Mouse (Mus musculus) gastrocnemius, adult 18-20 months (tissue): ENCODE results near the gene Dcpp1. TPM values are rescaled to one million over a fixed set of nuclear protein-coding genes. Genes with fewer than 3 reads are reported as not detected.
A peak's percentile ranks its signal among the peaks of the same experiment; 100 is the strongest.

Source experiments
- DNase-seq: peaks from one replicate; pipeline ENCODE4 v3.0.0; 2021; ENCODE audit warnings: low spot score
- total RNA-seq, 2 experiments: library from RNA; stranded (reverse); gene quantifications; 2 replicates each; pipeline ENCODE4 v1.2.3; 2021

Dcpp1 gene
- total RNA-seq, 2 experiments from 2014 or later, result not detected

- DNase-seq, result peak; percentile 27
These were observed 44.4 kb downstream of the Dcpp1 start for GRCm38 (mm10) chr17:23925090-23925493.

GRCm38 (mm10) chr17:23931157-23931556 lies 50.5 kb downstream of the Dcpp1 start:
- no peak for DNase-seq

Other genes with a start within 250 kb of the Dcpp1 start
- gene Mmp25, start 235.6 kb upstream of the Dcpp1 start, total RNA-seq, result under 1 TPM in 1 of 2 experiments, not detected in 1; 0.07 TPM
- gene Bicdl2, start 220.4 kb upstream of the Dcpp1 start, total RNA-seq, result not detected
- gene Hcfc1r1, start 207.3 kb upstream of the Dcpp1 start, total RNA-seq, result 100 to 1,000 TPM; 135 to 138 TPM
- gene Thoc6, start 207.0 kb upstream of the Dcpp1 start, total RNA-seq, result 1 to 10 TPM; 6.9 to 9.9 TPM
- gene Tnfrsf12a, start 203.4 kb upstream of the Dcpp1 start, total RNA-seq, result 10 to 100 TPM; 19.6 to 99.5 TPM
- not detected for gene Cldn6, start 201.6 kb upstream of the Dcpp1 start, total RNA-seq
- under 1 TPM in 1 of 2 experiments, not detected in 1; 0.21 TPM for gene Cldn9, start 196.8 kb upstream of the Dcpp1 start, total RNA-seq
- gene 1520401A03Rik, start 158.1 kb upstream of the Dcpp1 start, total RNA-seq, result not detected
- under 1 TPM; 0.32 to 0.57 TPM for gene Pkmyt1, start 154.5 kb upstream of the Dcpp1 start, total RNA-seq
- gene Paqr4, start 140.0 kb upstream of the Dcpp1 start, total RNA-seq, result 1 to 10 TPM; 2.3 to 2.8 TPM
- not detected for gene Kremen2, start 135.0 kb upstream of the Dcpp1 start, total RNA-seq
- 10 to 100 TPM; 50.0 to 59.2 TPM for gene Flywch1, start 109.3 kb upstream of the Dcpp1 start, total RNA-seq
- not detected for gene Flywch2, start 94.8 kb upstream of the Dcpp1 start, total RNA-seq
- 100 to 1,000 TPM; 145 to 160 TPM for gene Srrm2, start 90.3 kb upstream of the Dcpp1 start, total RNA-seq
- gene Elob, start 51.7 kb upstream of the Dcpp1 start, total RNA-seq, result 100 to 1,000 TPM; 394 to 418 TPM
- gene Prss33, start 44.8 kb upstream of the Dcpp1 start, total RNA-seq, result not detected
- gene Prss32, start 37.0 kb upstream of the Dcpp1 start, total RNA-seq, result not detected
- gene Prss41, start 36.7 kb upstream of the Dcpp1 start, total RNA-seq, result not detected
- gene Prss21, start 12.8 kb upstream of the Dcpp1 start, total RNA-seq, result not detected
- not detected for gene Dcpp2, start within 50 bp of the Dcpp1 start, total RNA-seq
- gene Dcpp3, start 36.6 kb downstream of the Dcpp1 start, total RNA-seq, result not detected
- not detected for gene Sbp, start 60.8 kb downstream of the Dcpp1 start, total RNA-seq
- gene Sbpl, start 74.4 kb downstream of the Dcpp1 start, total RNA-seq, result not detected
- gene Prss30, start 99.7 kb downstream of the Dcpp1 start, total RNA-seq, result not detected
- not detected for gene Prss22, start 117.2 kb downstream of the Dcpp1 start, total RNA-seq
- not detected for gene Prss27, start 157.3 kb downstream of the Dcpp1 start, total RNA-seq
- gene Kctd5, start 192.6 kb downstream of the Dcpp1 start, total RNA-seq, result 1 to 10 TPM; 6.1 to 7.8 TPM